Mouse (Mus musculus): ENCODE results near the gene Rsbn1l. TPM values are rescaled to one million over a fixed set of nuclear protein-coding genes. Genes with fewer than 3 reads are reported as not detected.

Gene Rsbn1l
- total RNA-seq (2021): 10 to 100 TPM in 1 of 2 experiments, 1 to 10 TPM in 1; 8.8 to 11.1 TPM
- long read RNA-seq, experiment 1, full-length matches to known transcripts: 1 of 3 reads
- long read RNA-seq, experiment 1, partial matches to known transcripts: 1 of 3 reads
- long read RNA-seq, experiment 1, other reads (novel, unspliced or antisense): 1 of 3 reads
- long read RNA-seq, experiment 2, partial matches to known transcripts: 1 of 3 reads
- long read RNA-seq, experiment 2, other reads (novel, unspliced or antisense): 2 of 3 reads

DNA sequence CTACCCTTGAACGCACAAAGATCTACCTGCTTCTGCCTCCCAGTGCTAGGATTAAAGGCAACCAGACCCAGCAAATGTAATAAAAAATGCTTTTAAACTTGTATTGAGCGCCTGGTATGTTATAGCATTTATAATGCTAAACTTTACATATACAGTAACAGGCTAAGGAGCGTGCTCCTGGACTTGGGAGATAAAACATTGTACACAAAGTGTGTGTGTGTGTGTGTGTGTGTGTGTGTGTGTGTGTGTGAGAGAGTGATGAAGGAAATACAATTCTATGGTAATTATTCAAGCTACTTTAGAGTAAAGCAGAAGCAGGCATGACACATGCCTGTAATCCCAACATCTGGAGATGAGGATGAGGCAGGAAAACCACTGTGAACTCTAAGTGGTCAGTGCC lies at the start of gene Rsbn1l:
Rsbn1l (minus strand) TSS at position 101 of the 400 bp plus-strand sequence.
- no peak for DNase-seq (ENCODE audit: low spot score)

DNA sequence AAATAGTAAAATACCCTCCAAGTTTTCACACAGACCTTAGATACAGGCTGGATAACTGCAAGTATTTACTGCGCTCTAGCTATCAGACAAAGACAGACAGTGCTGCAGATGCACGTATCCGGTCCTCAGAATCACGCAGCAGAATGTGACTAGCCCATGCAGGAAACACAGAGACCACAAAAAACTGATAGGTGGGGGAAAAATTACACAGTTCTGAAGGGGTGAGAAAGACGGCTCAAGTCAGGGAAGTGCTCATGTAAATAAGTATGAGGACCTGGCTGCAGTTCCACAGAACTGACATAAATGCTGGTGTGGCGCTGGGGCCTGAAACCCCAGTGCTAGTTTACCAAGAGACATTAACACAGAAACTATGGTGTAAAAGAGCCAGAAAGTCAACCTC lies 46.5 kb upstream of the Rsbn1l start:
- DNase-seq (ENCODE audit: low spot score): no peak

- no peak for DNase-seq (ENCODE audit: low spot score)
Observed at GRCm38 (mm10) chr5:21001622-21002315, 45.6 kb upstream of the Rsbn1l start.

DNA sequence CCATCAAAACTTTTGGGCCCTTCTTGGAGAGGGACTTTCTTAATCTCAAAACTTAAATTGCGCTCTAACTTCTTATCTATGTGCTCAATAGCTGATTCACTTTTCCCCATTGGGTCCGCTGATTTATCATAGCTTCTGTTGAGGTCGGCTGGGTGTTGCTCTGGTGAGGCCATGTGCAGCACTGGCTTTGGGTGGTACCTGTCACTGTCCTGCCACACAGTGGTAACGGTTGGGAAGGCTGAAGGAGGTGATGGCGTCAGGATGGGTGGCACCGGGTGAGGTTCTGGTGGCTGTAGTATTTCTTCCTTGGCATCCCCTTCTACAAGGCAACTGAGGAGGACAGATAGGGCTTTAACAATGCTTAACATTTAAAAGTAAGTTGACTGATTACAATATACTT lies 42.2 kb upstream of the Rsbn1l start:
- no peak for DNase-seq (ENCODE audit: low spot score)

DNA sequence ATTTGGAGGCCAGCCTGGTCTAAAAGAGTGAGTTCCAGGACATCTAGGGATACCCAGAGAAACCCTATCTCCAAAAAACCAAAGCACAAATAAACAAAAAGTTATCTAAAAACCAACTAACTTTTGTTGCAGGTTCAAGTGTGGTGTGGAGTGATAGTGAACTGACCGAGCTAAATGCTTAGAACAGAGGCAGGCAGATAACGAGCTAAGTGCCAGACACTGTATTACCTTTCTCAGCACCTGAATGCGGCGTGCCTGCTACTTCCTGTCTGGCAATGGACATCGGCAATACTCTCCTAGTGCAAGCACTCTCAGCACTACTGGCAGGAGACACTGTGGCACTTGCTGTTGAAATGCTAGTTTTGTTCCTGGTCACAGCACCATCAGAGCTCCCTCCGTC lies 41.4 kb upstream of the Rsbn1l start:
- DNase-seq (ENCODE audit: low spot score): no peak

DNA sequence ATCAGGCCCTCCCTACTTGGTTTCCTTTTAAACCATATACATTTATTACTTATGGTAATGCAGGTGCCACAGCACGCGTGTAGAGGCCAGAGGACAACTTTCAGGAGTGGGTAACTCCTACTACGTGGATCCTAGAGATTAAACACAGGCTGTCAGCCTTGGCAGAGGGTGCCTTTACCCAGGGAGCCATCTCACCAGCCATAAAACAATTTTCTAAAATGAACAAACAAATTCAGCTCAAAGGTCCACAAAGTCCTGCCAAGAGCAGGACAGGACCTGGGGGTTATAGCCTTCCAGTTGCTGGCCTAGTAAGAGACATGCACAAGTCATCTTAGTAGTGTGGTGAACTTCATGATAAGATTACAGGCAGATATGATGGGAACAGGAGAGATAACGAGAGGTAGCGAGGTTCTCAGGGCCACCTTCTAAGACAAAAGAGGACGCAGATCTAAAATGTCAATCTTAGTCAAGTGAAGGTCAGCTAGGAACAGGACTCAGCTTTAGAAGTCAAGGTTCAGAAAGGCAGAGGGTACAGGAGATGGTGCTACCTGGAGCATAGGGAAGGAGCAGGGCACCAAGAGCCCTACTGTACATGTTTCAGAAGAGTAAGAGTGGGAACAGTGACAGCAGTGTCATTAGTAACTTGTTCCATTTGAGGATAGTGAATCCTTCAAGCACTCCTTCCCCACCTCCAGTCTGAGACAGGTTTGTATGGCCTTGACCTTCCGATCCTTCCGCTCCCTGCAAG lies 34.0 kb upstream of the Rsbn1l start:
- no peak for DNase-seq (ENCODE audit: low spot score)

DNA sequence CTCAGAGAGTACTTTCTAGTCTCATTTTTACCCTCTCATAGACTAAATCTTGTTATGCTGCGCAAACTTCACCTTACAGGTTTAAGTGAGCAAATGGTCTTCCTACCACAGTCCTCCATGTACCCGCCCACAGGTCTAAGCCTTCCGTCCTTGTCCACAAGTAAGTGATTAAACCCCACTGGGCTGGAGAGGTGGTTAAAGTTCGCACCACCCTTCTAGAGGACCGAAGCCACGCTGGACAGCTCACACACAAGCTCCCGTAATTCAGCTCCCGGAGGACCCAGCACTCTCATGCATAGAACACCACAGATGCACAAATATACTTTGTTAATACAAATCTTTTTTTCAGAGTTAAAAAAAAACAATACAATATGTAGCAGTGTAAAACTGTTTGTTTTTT lies 30.1 kb upstream of the Rsbn1l start:
- no peak for DNase-seq (ENCODE audit: low spot score)

- DNase-seq (ENCODE audit: low spot score): no peak
Observed at GRCm38 (mm10) chr5:20983505-20983904, 27.3 kb upstream of the Rsbn1l start.

- no peak for DNase-seq (ENCODE audit: low spot score)
Observed at GRCm38 (mm10) chr5:20974690-20975089, 18.5 kb upstream of the Rsbn1l start.

GRCm38 (mm10) chr5:20973999-20974398 lies 17.8 kb upstream of the Rsbn1l start:
- DNase-seq (ENCODE audit: low spot score): no peak

DNA sequence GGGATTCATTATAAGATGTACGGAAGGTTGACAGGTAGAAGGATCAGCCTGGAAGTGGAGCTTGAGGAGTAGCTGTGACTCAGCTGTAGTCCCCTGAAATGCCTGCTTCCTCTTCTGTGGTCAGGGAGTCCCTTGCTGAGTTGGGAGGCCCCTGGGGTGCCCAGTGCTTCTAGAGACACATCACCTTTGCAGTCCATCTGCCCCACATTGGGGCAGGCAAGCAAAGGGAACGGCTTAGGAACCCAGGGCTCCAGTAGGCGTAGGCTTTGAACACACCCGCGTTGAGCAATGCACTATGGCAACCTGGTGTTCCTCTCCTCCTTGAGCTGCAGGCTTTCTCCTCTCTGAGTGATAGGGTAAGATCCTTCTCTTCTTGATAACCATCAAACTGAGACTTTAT lies 16.9 kb upstream of the Rsbn1l start:
- DNase-seq (ENCODE audit: low spot score): no peak

DNA sequence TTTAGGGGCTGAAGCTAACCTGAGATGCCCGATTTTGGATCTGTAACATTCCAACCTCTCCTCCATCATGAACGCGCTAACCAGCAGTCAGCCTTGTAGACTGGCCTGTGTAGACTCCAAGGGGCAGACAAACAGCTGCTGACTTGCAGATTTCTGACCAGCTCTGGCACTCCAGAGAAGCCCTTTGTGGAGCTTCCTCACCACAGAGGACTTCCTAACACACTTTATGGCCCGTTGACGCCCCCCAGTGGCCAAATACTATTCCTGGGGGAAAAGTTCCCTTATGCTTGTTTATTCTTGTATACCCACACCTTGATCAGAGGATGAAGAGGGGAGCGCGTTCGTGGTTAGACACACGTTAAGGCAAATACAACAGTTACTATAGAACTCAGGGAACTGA lies 12.8 kb upstream of the Rsbn1l start:
- DNase-seq (ENCODE audit: low spot score): peak; percentile 66

GRCm38 (mm10) chr5:20968493-20968892 lies 12.3 kb upstream of the Rsbn1l start:
- DNase-seq (ENCODE audit: low spot score): no peak

GRCm38 (mm10) chr5:20967942-20968341 lies 11.7 kb upstream of the Rsbn1l start:
- DNase-seq (ENCODE audit: low spot score): peak; percentile 34

DNA sequence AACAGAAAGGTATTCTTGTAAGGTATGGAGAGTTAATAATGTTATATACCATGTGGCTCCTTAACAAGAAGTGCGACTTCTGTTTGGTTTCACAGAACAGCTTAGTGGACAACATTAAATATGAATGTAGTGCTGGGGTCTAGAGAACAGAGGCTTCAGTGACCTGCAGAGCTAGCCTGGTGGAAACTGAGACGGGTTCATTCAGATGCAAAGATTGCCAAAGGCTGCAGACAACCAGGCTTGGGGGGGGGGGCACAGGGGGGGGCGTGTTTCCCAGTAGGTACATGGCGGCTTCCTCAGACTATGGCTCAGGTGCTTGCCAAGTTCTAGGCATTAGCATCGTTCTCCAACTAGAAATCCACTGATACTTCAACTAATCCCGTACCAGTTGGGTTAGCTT lies 8.2 kb upstream of the Rsbn1l start:
- no peak for DNase-seq (ENCODE audit: low spot score)

DNA sequence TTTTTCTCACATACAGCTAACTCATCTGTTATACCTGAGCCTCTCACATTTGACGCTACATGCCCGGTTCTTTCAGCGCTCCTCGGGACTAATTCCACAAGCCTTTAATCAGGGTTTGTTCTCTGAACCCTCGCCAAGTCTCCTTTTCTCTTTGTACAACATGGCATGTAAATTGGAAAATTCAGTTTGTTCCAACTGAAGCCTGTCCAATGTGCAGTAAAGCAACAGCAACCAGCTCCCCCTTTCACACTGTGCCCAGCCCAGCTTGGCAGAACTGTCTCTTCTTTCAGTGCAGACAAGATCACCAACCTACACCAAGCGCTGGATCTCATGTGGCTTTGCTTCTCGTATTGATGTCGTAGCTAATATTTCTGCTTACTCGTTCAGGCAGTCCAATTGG lies 7.1 kb upstream of the Rsbn1l start:
- no peak for DNase-seq (ENCODE audit: low spot score)

- DNase-seq (ENCODE audit: low spot score): no peak
Observed at GRCm38 (mm10) chr5:20960927-20961326, 4.7 kb upstream of the Rsbn1l start.

- no peak for DNase-seq (ENCODE audit: low spot score)
Observed at GRCm38 (mm10) chr5:20955114-20955835, 923 bp downstream of the Rsbn1l start.

- no peak for DNase-seq (ENCODE audit: low spot score)
Observed at GRCm38 (mm10) chr5:20952337-20952925, 3.8 kb downstream of the Rsbn1l start.

DNA sequence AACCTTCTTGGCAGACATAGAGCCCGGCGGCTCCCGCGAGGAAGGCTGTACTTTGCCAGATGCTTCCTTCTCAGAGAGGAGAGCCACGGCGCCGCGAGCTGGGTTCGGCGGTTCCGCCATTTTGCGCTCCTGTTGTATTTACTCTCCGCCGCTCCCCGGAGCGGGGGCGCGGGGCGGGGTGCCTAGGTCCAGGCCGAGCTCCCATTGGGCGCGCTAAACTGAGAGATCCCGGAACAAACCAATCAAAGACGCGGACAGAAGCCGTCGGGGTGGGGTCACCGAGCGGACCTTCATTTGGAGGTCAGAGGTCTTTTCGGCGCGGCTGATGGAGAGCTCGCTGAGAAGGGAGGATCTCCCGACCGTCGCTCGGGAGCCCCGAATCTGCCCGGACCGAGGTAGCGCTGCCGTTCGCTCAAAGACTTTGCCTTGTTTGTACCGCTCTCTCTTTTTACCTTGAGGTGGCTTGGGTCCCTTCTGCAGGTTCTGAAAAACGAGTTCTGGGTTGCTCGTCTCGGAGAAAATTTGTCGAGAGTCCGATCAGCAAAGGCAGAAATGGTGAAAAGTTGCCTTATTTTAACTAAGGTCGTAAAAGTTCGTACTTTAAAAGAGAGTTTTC lies 4.4 kb downstream of the Rsbn1l start:
- DNase-seq (ENCODE audit: low spot score): peak; percentile 97

Measured in gastrocnemius, adult 18-20 months (tissue).